Mouse (Mus musculus): Measurements from ENCODE around the gene Nckap5.

Nckap5 gene

DNA sequence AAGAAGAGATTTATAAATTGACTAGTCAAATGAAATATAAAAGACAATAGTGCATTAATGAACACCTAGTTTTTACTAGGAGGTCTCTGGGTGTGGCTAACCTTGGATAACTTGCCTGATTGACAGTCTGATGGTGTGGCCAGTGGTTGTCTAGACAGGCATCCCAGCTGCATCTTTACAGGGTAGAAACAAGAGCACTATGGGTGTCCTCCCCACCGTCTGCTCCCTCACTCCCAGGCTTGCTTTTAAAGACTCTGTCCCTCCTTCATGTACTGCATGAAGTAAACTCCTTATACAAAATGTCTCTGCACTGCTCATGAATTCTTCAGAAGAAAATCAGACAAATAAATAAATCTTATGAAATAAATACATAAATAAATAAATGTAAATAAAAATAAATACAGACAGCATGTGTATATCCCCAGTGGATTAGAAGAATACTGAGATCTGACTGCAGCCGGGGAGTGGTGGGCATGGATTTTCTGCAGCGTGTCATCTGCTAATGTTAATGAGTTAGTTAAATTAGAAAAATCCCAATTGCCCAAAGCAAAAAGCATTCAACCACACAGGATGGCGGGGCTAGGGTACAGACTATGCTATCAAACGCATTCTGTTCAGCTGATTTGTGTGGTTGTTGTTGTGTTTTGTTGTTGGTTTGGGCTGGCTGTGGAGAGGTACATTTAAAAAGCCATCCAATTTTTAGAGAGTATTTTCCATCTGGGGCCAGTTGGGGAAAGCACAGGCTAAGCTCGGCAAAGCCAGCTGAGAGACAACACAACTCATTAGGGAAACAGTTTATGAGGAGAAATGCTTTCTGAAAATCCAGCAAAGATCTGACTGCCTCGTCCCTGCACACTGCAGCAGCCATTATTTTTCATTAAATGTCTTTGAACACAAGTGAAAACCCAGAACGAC is 130.3 kb downstream of the Nckap5 start:
- no peak for DNase-seq

DNA sequence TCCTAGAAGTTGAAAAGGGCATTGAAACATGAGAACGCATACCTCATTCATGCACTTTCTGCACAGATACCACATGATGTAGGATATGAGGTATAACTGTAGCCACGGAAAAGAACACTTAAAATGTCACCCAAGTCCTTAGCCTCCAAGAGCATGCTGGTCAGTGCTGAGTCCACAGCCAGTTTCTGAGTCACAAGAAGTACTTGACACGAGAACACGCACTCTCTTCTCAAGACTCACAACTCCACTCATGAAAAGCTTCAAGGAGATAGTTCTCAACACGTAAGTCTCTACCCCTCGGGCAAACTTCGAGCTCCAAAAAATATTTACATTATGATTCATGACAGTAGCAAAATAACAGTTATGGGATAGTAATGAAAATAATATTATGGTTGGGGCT is 137.0 kb downstream of the Nckap5 start:
- no peak for DNase-seq

DNA sequence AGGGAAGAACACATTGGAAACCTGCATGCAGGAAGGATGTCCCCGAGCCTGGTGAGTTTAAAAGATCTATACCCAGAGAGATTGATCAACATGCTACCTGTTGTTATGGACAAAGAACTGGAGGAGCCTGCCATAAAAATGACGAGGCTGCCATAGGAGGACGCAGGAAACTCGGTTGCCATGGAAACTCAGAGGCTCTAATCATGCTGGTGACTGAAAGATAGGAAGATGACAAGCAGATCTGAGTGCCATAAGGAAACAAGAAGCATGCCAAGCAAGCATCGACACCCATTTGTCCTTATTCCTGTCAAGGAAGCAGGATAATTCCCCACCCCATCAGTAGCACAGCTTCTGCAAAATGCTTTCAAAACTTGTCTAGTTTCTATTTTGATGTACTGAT is 142.0 kb downstream of the Nckap5 start:
- DNase-seq = no peak

DNA sequence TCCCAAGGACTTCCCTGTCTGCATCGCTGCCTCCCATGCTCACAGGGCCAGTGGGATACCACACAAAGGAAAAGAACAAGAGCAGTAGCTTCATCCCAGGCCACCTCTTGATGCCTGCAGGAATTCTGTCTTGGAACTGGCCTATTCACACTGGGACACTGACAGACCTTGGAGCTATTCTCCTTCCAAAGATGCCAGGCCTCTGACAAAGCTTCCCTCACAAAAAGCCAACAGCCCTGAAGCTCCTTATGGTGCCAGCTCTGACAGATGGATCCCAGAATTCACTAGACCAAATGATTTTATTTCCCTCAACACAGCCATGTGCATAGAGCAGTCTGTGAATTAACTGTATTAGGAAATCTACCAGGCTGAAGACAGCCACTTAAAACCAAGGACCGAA is 143.9 kb downstream of the Nckap5 start:
- DNase-seq = no peak

DNA sequence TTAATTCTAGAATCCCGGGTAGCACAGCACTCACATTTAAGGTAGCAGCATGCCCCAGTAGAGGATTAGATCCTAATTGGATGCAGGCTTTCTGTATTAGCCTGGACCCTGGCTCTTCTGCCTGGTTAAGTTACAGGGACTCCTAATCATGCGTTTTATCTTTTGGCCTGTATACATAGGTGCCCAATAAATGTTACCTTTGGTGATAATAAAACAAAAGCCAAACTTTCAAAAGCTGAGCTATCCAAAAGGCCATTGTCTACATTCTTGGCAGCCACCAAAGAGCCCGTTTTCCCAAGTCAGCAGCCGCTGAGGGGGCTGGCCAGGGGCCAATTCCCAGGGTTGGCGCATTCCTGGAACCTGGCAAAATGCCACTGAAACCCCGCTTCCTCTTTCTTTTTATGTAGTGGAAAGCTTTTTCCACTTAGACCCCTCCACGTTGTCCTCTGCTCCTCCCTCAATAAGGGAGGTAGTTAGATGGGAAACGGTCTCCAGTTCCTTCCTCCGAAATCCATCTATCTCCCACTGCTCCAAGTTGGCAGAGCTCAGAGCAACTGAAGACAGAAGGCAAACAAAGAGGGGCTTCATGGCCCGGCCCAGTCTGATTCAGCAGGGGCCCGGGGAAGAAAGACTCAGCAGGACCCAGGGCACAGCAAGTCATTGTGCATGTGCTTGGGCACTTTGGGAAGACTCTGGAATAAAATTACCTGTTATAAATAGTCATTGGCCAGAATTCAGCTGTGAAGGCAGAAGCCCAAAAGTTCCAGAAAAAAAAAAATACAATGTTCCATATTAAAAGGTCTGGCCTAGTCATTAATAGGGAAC is 146.8 kb downstream of the Nckap5 start:
- DNase-seq = peak; percentile 76 to 83

DNA sequence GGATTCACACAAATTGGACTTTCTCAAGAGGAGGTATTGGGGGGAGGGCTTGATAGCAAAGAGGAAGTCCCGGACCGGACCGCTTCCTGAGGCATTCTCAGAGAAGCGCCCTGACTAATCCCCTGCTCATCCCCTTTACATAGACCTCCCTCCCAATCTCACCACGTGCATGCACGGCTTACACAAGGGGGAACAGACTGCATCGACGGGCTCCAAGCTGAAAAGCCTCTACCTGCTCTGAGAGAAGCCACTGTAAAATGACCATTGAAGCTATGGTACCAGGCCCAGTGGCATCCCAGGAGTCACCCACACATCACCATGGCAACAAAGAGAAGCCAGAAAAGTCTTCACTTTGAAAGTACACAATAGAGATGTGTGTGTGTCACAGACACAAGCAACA is 148.8 kb downstream of the Nckap5 start:
- no peak for DNase-seq

DNA sequence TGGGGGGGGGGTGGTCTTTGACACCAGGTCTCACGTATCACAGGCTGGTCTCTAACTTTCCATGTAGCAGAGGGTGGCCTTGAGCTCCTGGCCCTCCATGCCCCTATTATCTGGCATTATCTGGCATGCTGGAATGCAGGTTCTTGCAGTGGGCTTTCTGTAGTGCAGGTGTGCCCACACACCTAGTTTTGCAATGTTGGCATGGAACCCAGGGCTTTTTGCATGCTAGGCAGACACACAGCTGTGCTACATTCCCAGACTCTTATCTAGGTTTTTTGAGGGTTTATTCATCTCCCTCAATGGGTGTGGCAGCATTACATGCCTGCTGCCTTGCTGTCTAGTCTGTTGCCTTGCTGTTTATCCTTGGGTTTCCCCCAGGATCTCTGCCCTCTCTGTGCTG is 151.3 kb downstream of the Nckap5 start:
- no peak for DNase-seq

DNA sequence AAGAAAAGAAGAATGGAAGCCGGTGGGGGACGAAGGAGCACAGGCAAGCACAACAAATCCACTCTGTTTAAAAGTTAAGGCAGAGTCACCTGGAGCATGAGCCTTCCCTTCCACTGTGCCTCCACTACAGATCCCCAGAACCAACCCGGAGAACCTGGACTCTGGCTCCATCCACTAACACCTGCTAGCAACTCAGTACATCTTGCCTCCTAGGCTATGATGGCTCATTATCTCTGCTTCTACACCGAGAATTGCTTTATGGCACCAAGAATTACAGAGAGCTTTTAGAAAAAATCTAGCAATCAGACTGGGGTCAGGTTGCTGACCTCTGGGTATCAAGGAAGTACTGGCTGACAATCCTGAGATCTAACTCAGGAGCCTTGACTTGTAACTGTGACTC is 153.3 kb downstream of the Nckap5 start:
- DNase-seq = no peak

DNA sequence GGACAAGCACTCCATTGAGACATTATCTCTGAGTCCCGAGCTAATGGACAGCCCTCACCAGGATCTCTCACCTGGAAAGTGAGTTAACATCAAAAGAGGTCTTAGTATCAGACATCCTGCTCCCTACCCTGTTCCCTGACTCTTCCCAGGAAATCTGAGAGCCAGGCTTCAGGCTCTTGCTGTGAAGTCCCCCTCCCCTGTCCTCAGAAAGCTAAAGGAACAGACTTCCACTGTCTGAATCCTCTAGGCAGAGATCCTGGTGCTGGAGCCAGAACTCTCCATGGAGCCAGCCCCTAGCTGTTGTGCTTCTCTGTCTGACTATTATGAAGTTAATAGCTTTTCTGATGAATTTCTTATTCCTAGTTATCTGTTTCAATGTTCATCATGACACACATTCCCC is 153.8 kb downstream of the Nckap5 start:
- DNase-seq = no peak

DNA sequence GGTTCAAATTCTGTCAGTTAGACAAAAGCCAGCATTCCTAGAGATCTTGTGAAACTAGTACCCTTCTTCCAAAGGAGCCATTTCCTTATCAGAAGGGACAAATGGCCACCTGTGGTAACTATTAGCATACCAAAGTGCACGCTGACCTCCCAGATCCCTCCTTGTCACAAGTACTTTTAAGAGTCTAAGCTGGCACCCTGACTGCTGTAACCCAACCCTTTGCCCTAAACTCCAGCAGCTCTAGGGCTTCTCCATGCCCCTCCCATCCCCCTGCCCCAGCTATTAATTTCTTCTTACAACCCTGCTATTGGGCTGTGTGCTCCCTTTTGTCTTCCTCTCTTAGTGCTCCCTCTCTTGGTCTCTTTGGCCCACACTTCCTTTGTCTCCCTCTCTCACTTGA is 155.5 kb downstream of the Nckap5 start:
- DNase-seq = no peak

DNA sequence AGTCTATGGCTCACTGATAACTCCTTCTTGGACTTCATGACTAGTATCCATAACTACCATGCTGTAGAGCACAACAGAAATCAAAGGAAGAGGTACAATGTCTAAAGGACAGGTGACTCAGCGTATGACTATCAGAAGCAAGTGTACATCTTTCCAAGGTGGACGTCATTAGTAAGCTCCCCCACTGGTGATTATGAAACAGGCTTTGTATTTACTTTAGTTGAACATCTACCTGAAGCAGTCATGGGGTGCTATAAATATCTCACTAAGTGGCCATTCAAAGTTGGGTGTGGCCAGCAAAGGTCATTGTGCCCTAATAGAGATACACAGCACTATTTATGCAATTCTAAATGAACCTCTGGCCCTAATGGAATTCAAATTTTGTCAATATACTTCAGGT is 157.4 kb downstream of the Nckap5 start:
- no peak for DNase-seq

DNA sequence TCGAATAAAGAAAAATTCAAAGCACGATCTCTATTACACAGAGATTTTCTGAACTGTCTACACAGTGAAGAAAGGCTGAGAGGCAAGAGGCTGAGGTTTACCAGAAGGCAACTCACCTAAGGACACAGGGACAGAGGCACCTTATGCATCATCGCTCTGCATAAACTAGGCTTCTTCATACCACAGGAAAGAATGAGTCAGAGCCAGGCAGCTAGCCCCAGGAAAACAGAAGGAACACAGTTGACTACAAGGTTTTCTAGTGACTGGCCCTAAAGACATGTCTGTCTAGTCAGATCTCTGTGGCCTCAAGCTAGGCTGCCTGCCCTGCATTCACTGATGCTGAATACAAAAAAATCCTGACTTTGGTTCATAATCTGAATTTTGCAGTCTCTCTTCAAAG is 160.1 kb downstream of the Nckap5 start:
- DNase-seq = no peak

DNA sequence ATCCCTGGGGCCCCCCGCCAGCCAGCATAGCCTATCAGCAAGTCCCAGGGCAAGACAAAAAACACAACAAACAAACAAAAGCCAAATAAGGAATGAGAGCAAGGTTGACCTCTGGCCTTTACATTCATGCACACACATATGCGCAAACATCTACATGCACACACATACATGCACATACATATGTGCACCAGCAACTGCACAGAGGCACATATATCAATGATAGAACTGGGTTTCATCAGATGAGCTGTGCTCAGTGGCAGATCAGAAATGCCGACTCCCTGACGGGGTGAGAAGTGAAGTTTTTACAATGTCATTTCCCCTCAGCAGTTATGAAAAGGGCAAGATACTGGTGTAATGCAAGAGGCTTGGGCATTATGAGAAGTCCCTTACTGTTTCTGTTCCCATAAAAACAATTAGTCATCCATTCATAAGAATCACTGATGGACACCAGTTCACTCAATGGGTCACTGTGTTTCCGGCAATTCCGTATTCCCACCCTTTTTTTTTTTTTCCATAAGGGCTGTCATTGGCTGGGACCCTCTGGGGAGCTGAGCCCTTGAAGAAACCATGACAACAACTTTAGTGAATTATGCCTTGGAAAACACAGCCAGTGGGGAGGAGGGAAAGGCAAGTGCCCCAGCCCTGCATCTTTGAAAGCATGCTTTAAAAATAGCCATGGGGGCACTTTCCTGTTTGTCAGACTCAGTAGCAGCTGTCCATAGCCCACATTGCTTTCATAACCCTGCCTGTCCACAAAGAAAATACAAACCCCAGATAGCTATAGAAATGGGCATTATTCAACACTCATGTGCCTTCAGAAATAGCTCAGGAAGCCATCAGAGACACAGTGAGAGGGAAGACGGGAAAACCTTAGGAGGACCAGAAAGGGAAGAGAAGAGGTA is 170.2 kb downstream of the Nckap5 start:
- DNase-seq = peak in 1 of 2 experiments; percentile 25

DNA sequence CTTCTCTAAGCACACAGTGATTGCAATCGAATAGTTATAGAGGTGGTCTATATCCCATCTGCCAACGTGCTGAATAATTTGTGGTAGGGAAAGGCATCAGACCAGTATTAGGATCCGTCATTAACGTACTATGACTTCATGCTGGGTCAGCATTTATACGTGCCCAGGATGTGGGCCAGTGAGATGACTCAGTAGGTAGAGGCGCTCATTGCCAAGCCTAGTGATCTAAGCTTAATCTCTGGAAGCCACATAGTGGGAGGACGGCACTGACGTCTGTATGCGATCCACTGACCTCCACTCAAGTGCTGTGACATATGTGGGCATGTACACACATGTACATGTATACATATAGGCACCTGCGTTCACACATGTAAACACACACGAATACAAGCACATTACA is 171.9 kb downstream of the Nckap5 start:
- DNase-seq = no peak

DNA sequence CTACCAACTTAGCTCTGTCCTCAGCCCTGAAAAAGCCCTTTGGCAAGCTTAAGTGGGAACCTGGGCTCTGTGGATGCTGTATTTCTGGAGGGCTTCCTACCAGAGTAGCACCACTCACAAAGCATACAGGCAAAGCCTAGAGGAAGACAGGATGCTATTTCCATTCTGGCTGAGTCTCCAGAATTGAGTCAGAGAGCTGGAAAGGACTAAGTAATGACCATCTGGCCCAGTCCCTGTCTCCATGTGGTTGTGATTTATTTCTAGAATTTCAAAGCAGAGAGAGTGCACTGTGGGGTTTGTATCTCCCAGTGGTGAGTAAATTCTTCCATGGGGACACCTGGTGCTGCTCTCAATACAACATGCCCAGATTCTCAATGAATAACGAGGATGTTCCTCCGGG is 174.4 kb downstream of the Nckap5 start:
- DNase-seq = no peak

DNA sequence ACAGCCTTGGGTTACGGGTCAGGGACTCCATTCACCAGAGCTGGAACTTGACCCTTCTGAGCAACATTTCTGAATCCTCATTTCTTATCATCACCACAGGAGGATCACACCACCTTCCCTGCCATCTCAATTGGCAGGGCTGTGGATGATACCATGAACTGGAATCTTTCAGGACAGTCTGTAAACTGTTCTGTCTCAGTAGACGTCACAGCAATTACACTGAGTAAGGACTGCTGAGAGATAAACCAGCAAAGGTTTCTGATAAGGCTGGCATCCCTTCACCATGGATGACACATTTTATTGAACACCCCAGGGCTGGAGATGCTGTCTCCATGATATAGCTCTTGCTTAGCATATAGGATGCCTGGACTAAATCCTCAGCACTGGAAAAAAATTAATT is 178.5 kb downstream of the Nckap5 start:
- no peak for DNase-seq

DNA sequence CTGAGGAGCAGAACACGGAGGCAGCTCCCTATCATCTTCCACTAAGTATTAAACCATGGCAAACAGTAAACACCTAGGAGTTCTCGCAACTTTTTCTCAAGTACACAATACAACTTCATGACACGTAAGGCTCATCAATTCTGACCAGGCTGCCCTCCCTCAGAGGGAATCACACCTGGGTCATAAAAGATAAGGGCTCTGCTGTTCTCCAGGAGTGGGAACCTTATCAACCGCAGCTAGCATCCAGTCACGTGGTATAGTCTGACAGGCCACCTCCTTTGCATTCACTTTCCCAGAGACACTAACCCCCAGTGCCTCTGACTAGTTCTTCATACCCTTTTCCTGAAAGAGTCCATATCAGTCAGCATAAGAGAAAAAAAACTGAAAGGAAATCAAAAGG is 179.8 kb downstream of the Nckap5 start:
- DNase-seq = no peak

DNA sequence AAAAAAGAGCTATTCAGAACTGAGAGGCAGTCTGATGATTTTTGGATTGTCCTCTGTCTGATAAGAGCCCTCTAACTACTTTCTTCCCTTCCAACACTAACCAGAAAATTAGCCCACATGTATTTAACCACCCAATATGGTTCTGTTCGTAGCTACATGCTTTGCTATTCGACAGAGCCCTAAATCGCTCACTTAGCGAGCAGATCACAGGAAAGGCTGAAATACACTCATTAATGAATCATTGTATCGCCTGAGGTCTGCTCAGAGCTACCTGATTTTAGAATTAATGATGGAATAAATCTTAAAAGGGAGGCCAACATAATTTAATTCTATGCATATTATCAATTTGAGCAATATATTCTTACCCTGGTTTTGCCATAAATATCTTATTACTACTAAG is 187.8 kb downstream of the Nckap5 start:
- DNase-seq = no peak

DNA sequence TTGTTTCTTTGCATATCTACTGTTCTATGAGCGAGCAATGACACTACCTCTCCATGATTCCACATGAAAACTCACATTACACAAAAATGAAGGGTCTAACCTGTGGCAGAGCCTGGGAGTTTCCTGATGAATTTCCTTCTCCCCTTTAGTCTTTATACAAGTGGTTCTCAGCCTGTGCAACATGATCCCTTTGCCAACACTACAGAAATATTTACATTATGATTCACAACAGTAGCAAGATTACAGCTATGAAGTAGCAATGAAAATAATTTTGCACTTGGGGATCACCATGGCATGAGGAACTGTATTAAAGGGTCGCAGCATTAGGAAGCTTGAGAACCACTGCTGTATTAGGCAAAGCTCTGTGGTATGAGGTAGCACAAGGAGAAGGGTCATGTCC is 191.1 kb downstream of the Nckap5 start:
- no peak for DNase-seq

DNA sequence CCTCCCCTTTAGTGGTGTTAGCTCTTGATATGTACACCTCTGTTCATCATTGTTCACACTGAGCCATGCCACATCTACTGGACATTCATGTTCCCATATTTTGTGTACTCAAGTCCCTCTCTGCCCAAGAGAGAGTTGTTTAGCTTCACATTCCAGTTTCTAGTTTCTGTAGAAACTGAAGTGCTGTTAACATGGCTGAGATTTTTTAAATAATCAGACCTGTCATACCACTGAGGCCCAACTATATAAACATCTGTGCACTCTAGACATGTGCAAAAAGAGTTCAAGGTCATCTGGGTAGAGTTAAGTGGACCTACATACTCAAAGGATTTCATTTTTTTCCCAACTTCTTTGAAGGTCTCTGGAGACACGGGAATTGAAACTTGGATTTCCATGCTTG is 193.1 kb downstream of the Nckap5 start:
- DNase-seq = no peak

DNA sequence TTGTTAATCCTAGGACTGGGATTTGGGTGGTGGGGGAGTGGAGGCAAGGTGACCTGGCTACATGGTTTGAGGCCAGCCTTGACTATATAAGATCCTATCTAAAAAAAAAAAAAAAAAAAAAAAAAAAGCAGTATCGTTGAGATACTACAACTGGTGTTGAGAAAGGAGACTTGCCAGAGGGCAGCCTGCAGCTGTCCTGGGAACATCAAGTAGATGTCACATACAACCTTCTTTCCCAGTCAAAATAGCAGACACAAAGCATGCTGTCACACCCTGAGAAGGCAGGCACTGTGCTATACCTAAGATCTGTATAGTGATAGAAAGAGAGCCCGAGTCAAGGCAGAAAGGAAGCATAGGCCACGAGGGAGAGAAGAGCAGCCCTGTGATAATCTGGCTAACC is 204.4 kb downstream of the Nckap5 start:
- no peak for DNase-seq

DNA sequence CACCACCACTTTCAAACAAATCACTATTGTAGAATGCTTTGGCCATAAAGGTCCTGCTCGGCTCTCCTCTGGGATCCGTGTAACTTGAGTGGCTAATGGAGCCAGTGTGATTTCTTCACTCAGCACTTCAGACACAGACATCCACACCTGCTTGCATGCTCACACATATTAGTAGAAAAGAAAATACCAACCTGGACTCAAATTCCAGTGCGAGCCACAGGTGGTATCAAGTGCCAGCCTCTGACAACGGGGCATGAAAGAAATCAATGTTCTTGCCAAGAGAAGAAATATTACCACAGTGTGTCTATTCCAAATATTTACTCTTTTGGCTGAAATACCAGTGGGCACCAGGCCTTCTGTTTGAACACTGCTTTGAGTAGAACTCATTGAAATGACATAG is 208.6 kb downstream of the Nckap5 start:
- no peak for DNase-seq

DNA sequence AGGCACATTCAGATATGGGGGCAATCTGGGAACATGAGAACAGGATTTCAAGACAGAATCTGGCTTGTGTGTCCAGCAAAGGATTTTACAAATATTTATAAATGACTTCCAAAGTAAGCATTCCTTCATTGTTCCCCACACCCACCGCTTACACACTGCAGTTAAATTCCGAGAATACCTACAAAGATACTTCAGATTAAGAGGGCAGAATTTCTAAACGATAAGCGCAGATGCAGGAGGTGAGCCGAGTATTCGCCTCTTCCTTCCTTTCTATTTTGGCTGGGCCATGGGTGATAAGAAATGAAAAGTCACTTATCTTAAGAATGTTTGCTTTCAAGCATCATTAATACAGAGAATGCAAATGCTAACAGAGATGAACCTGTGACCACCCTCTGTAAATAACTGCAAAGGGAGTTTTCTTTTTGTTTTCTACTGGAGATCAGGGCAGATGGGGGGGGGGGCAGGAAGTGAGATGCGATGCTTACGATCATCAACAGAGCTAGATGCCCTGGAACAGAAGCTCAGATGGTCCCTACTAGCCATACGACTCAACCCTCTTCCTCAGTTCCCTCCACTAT is 213.0 kb downstream of the Nckap5 start:
- no peak for DNase-seq

All from kidney, postnatal 4 days (tissue).